Mouse (Mus musculus): ENCODE data around the gene Limk2. TPM values are rescaled to one million over a fixed set of nuclear protein-coding genes. Genes with fewer than 3 reads are reported as not detected.

Limk2 gene
- total and polyA plus RNA-seq, 2 experiments from 2014 or later, result 98.6 to 173 TPM

- Histone ChIP-seq H3K36me3 (ENCODE audit: insufficient read depth) (peaks cover 58% of the 10 kb centered on the region), H3K4me2 (ENCODE audit: low read depth) (no peak overlapping the region), H3K9me3 (ENCODE audit: low read length) (no peaks in the 10 kb centered on the region), H3K4me1 (ENCODE audit: insufficient read depth) (no peaks in the 10 kb centered on the region), H3K9ac (no peak overlapping the region), H3K4me3 (ENCODE audit: low read depth, low read length) (no peak overlapping the region), H3K27ac (ENCODE audit: low read depth, low read length) (no peak overlapping the region), H3K27me3 (ENCODE audit: insufficient read depth, low read length) (no peaks in the 10 kb centered on the region)
- TF ChIP-seq CTCF (IDR thresholded peaks at IDR 0.05; ENCODE audit: low read depth), result no peak
- ATAC-seq (no peak), DNase-seq (no peak)
- 81% methylated on average over 6 of the region's 6 CpGs for WGBS
These were observed 8.8 kb upstream of the Limk2 start for GRCm38 (mm10) chr11:3417795-3418194.

GRCm38 (mm10) chr11:3416399-3416798 lies 7.4 kb upstream of the Limk2 start:
- no peak for DNase-seq
- H3K9me3 ChIP-seq (ENCODE audit: low read length), result no peaks in the 10 kb centered on the region
- H3K4me2 ChIP-seq (ENCODE audit: low read depth), result no peak overlapping the region
- H3K4me3 ChIP-seq (ENCODE audit: low read depth, low read length), result no peak overlapping the region
- TF ChIP-seq CTCF (IDR thresholded peaks at IDR 0.05; ENCODE audit: low read depth), result no peak
- WGBS, result 87% methylated on average over 3 of the region's 3 CpGs
- peaks cover 58% of the 10 kb centered on the region for H3K36me3 ChIP-seq (ENCODE audit: insufficient read depth)
- ATAC-seq, result no peak
- H3K4me1 ChIP-seq (ENCODE audit: insufficient read depth), result no peaks in the 10 kb centered on the region
- H3K27ac ChIP-seq (ENCODE audit: low read depth, low read length), result no peak overlapping the region
- no peak overlapping the region for H3K9ac ChIP-seq
- H3K27me3 ChIP-seq (ENCODE audit: insufficient read depth, low read length), result no peaks in the 10 kb centered on the region

- 88% methylated on average over 3 of the region's 3 CpGs for WGBS
- peaks cover 10% of the 10 kb centered on the region; the same call in 1 of the 2 replicates for H3K4me1 ChIP-seq (ENCODE audit: insufficient read depth)
- no peak for DNase-seq
- no peak overlapping the region for H3K27ac ChIP-seq (ENCODE audit: low read depth, low read length)
- ATAC-seq, result no peak
- no peak for TF ChIP-seq CTCF (IDR thresholded peaks at IDR 0.05; ENCODE audit: low read depth)
- H3K36me3 ChIP-seq (ENCODE audit: insufficient read depth), result peaks cover 29% of the 10 kb centered on the region
- no peak overlapping the region for H3K9ac ChIP-seq
- H3K27me3 ChIP-seq (ENCODE audit: insufficient read depth, low read length), result no peaks in the 10 kb centered on the region
- no peaks in the 10 kb centered on the region for H3K9me3 ChIP-seq (ENCODE audit: low read length)
- H3K4me2 ChIP-seq (ENCODE audit: low read depth), result no peak overlapping the region
- no peak overlapping the region for H3K4me3 ChIP-seq (ENCODE audit: low read depth, low read length)
These were observed 3.1 kb upstream of the Limk2 start for GRCm38 (mm10) chr11:3412111-3412510.

GRCm38 (mm10) chr11:3408131-3408996 lies 625 bp downstream of the Limk2 start:
- peaks cover 10% of the 10 kb centered on the region; the same call in 1 of the 2 replicates for H3K4me1 ChIP-seq (ENCODE audit: insufficient read depth)
- no peaks in the 10 kb centered on the region for H3K36me3 ChIP-seq (ENCODE audit: insufficient read depth)
- H3K27me3 ChIP-seq (ENCODE audit: insufficient read depth, low read length), result no peaks in the 10 kb centered on the region
- H3K4me2 ChIP-seq (ENCODE audit: low read depth), result peak overlapping the region; percentile 81
- ATAC-seq, result peak; percentile 4; the same call in 1 of the 2 replicates
- H3K9me3 ChIP-seq (ENCODE audit: low read length), result no peaks in the 10 kb centered on the region
- peak overlapping the region; percentile 62 for H3K27ac ChIP-seq (ENCODE audit: low read depth, low read length)
- H3K9ac ChIP-seq, result peak overlapping the region; percentile 72
- no peak for TF ChIP-seq CTCF (IDR thresholded peaks at IDR 0.05; ENCODE audit: low read depth)
- DNase-seq, result peak; percentile 25
- 7% methylated on average over 34 of the region's 34 CpGs for WGBS
- peak overlapping the region; percentile 68 for H3K4me3 ChIP-seq (ENCODE audit: low read depth, low read length)

GRCm38 (mm10) chr11:3404287-3405047 lies 4.5 kb downstream of the Limk2 start:
- H3K4me2 ChIP-seq (ENCODE audit: low read depth), result no peak overlapping the region
- DNase-seq (no peak), ATAC-seq (no peak)
- no peaks in the 10 kb centered on the region for H3K9me3 ChIP-seq (ENCODE audit: low read length)
- H3K4me3 ChIP-seq (ENCODE audit: low read depth, low read length), result no peak overlapping the region
- no peak for TF ChIP-seq CTCF (IDR thresholded peaks at IDR 0.05; ENCODE audit: low read depth)
- no peaks in the 10 kb centered on the region for H3K36me3 ChIP-seq (ENCODE audit: insufficient read depth)
- whole genome bisulfite sequencing, result 92% methylated on average over 7 of the region's 7 CpGs
- H3K27me3 ChIP-seq (ENCODE audit: insufficient read depth, low read length), result no peaks in the 10 kb centered on the region
- H3K4me1 ChIP-seq (ENCODE audit: insufficient read depth), result peaks cover 10% of the 10 kb centered on the region; the same call in 1 of the 2 replicates
- no peak overlapping the region for H3K27ac ChIP-seq (ENCODE audit: low read depth, low read length)
- H3K9ac ChIP-seq, result no peak overlapping the region

- no peak for TF ChIP-seq CTCF (IDR thresholded peaks at IDR 0.05; ENCODE audit: low read depth)
These were observed 6.0 kb downstream of the Limk2 start for GRCm38 (mm10) chr11:3403024-3403423.

GRCm38 (mm10) chr11:3398318-3398717 lies 10.7 kb downstream of the Limk2 start:
- ATAC-seq, result no peak
- Histone ChIP-seq H3K27me3 (ENCODE audit: insufficient read depth, low read length) (no peaks in the 10 kb centered on the region), H3K36me3 (ENCODE audit: insufficient read depth) (no peaks in the 10 kb centered on the region), H3K4me1 (ENCODE audit: insufficient read depth) (no peaks in the 10 kb centered on the region; the same call in 1 of the 2 replicates), H3K9me3 (ENCODE audit: low read length) (no peaks in the 10 kb centered on the region), H3K4me2 (ENCODE audit: low read depth) (no peak overlapping the region), H3K27ac (ENCODE audit: low read depth, low read length) (no peak overlapping the region), H3K9ac (no peak overlapping the region), H3K4me3 (ENCODE audit: low read depth, low read length) (no peak overlapping the region)
- TF ChIP-seq CTCF (IDR thresholded peaks at IDR 0.05; ENCODE audit: low read depth), result no peak
- DNase-seq, result no peak
- WGBS, result 95% methylated on average over 1 of the region's 1 CpGs

More at GRCm38 (mm10) chr11:3403024-3403423, 6.0 kb downstream of the Limk2 start:
- H3K27me3 ChIP-seq (ENCODE audit: insufficient read depth, low read length), result no peaks in the 10 kb centered on the region
- H3K4me1 ChIP-seq (ENCODE audit: insufficient read depth), result peaks cover 2% of the 10 kb centered on the region; the same call in 1 of the 2 replicates
- no peak overlapping the region for H3K4me3 ChIP-seq (ENCODE audit: low read depth, low read length)
- 88% methylated on average over 3 of the region's 3 CpGs for WGBS
- H3K9me3 ChIP-seq (ENCODE audit: low read length), result no peaks in the 10 kb centered on the region
- no peak overlapping the region for H3K9ac ChIP-seq
- ATAC-seq, result no peak
- DNase-seq, result no peak
- no peak overlapping the region for H3K4me2 ChIP-seq (ENCODE audit: low read depth)
- H3K27ac ChIP-seq (ENCODE audit: low read depth, low read length), result no peak overlapping the region
- no peaks in the 10 kb centered on the region for H3K36me3 ChIP-seq (ENCODE audit: insufficient read depth)
